In genomic region chr1:37500723-37501122, GRCm38 (mm10) we compare ENCODE assay signal across 18 mouse cellular contexts. TPM values are rescaled to one million over a fixed set of nuclear protein-coding genes. Genes with fewer than 3 reads are reported as not detected.
DNase-seq lines count a peak whose midpoint lies in the region; ATAC-seq and TF ChIP-seq lines count a peak whose summit lies in the region.
"Had no signal": no experiment of that assay in that cellular context is flagged by ENCODE, and none has a peak within 500 bp of the region (broad histone marks: within the 10 kb centered on the region; RNA-seq: fewer than 3 reads in every experiment).

No protein-coding gene starts in this region.

- H3K36me3 ChIP-seq in embryonic facial prominence, embryonic 13.5 days, result no peaks in the 10 kb centered on the region; the same call in 1 of the 2 replicates
- no peaks in the 10 kb centered on the region for H3K36me3 ChIP-seq in embryonic facial prominence, embryonic 10.5 days (replicated peaks)
- no peaks in the 10 kb centered on the region for H3K36me3 ChIP-seq in lung, embryonic 16.5 days (ENCODE audit: control insufficient read depth, insufficient read depth, low read length)
- peaks cover 4% of the 10 kb centered on the region; the same call in 1 of the 2 replicates for H3K36me3 ChIP-seq in intestine, postnatal 0 days (ENCODE audit: control insufficient read depth, insufficient read depth)
- H3K36me3 ChIP-seq: kidney, embryonic 15.5 days; midbrain, embryonic 10.5 days had no signal

- no peak for DNase-seq in embryonic facial prominence, embryonic 10.5 days (ENCODE audit: low spot score)
- DNase-seq in heart, postnatal 4 days, result peak; percentile 26
- DNase-seq in heart, adult 8-10 months (ENCODE audit: low spot score), result no peak
- DNase-seq in lung, adult 18-20 months, result no peak
- no peak for DNase-seq in c-Kit-positive CD71-positive TER-119-positive erythroid progenitor cells, embryonic 14.5 days (ENCODE audit: low spot score)
- DNase-seq: adrenal gland, postnatal 36 days; cerebellum, adult 2 months; gastrocnemius, postnatal 14 days; thymus, postnatal 36 days had no signal

- no peak overlapping the region for H3K4me2 ChIP-seq in embryonic facial prominence, embryonic 13.5 days
- peak overlapping the region; percentile 11; the same call in 1 of the 2 replicates for H3K4me2 ChIP-seq in lung, embryonic 16.5 days (ENCODE audit: low read depth, low read length)
- H3K4me2 ChIP-seq in intestine, postnatal 0 days (replicated peaks; ENCODE audit: low read depth), result no peak overlapping the region
- H3K4me2 ChIP-seq: hindbrain, embryonic 14.5 days; kidney, embryonic 15.5 days had no signal

- no peak overlapping the region for H3K4me3 ChIP-seq in embryonic facial prominence, embryonic 13.5 days
- H3K4me3 ChIP-seq in embryonic facial prominence, embryonic 10.5 days, result no peak overlapping the region
- no peak overlapping the region for H3K4me3 ChIP-seq in lung, embryonic 16.5 days (ENCODE audit: low read length)
- H3K4me3 ChIP-seq in intestine, postnatal 0 days (ENCODE audit: low read depth, low read length), result no peak overlapping the region
- H3K4me3 ChIP-seq: kidney, embryonic 15.5 days; midbrain, embryonic 10.5 days had no signal

- no peak for TF ChIP-seq CTCF in intestine, postnatal 0 days (IDR thresholded peaks at IDR 0.05; ENCODE audit: low read depth)

- no peak overlapping the region for H3K27ac ChIP-seq in embryonic facial prominence, embryonic 13.5 days
- no peak overlapping the region for H3K27ac ChIP-seq in embryonic facial prominence, embryonic 10.5 days (replicated peaks)
- H3K27ac ChIP-seq in lung, embryonic 16.5 days (ENCODE audit: low read length), result no peak overlapping the region
- H3K27ac ChIP-seq in intestine, postnatal 0 days (ENCODE audit: low read depth, low read length), result peak overlapping the region; percentile 69; the same call in 1 of the 2 replicates
- H3K27ac ChIP-seq: hindbrain, embryonic 14.5 days; kidney, embryonic 15.5 days; midbrain, embryonic 10.5 days had no signal

- peak overlapping the region; percentile 44; the same call in 1 of the 2 replicates for H3K9ac ChIP-seq in embryonic facial prominence, embryonic 13.5 days
- no peak overlapping the region for H3K9ac ChIP-seq in lung, embryonic 16.5 days (ENCODE audit: low read length)
- H3K9ac ChIP-seq in intestine, postnatal 0 days (ENCODE audit: low read depth, low read length), result no peak overlapping the region
- H3K9ac ChIP-seq: hindbrain, embryonic 14.5 days; kidney, embryonic 15.5 days had no signal

- ATAC-seq in embryonic facial prominence, embryonic 13.5 days (ENCODE audit: insufficient number of reproducible peaks, insufficient read depth, low FRiP score, low TSS enrichment, low read depth), result no peak
- ATAC-seq in lung, embryonic 16.5 days (ENCODE audit: low read depth), result no peak
- no peak for ATAC-seq in intestine, postnatal 0 days
- ATAC-seq: forebrain, embryonic 14.5 days; inflammation-experienced regulatory T-cells, adult 6 months; midbrain, embryonic 16.5 days had no signal

- no peaks in the 10 kb centered on the region for H3K27me3 ChIP-seq in embryonic facial prominence, embryonic 13.5 days
- 0 out of 2 replicates have a peak, but pooled peaks cover 4% of the 10 kb centered on the region for H3K27me3 ChIP-seq in embryonic facial prominence, embryonic 10.5 days (replicated peaks; ENCODE audit: low read depth, poor library complexity, severe bottlenecking)
- no peaks in the 10 kb centered on the region for H3K27me3 ChIP-seq in lung, embryonic 16.5 days (ENCODE audit: control insufficient read depth, insufficient read depth, low read depth, low read length)
- no peaks in the 10 kb centered on the region for H3K27me3 ChIP-seq in intestine, postnatal 0 days (replicated peaks; ENCODE audit: control insufficient read depth, insufficient read depth, low read length)
- H3K27me3 ChIP-seq: kidney, embryonic 15.5 days had no signal

- 62% methylated on average over 8 of the region's 8 CpGs for WGBS in embryonic facial prominence, embryonic 13.5 days
- 70% methylated on average over 8 of the region's 8 CpGs for WGBS in embryonic facial prominence, embryonic 10.5 days
- 29% methylated on average over 8 of the region's 8 CpGs for WGBS in lung, embryonic 16.5 days
- 21% methylated on average over 8 of the region's 8 CpGs for WGBS in intestine, postnatal 0 days

- no peaks in the 10 kb centered on the region for H3K9me3 ChIP-seq in embryonic facial prominence, embryonic 13.5 days
- H3K9me3 ChIP-seq in embryonic facial prominence, embryonic 10.5 days, result no peaks in the 10 kb centered on the region
- H3K9me3 ChIP-seq in lung, embryonic 16.5 days (ENCODE audit: control insufficient read depth, low read length), result no peaks in the 10 kb centered on the region
- H3K9me3 ChIP-seq in intestine, postnatal 0 days (ENCODE audit: control insufficient read depth), result no peaks in the 10 kb centered on the region
- H3K9me3 ChIP-seq: kidney, embryonic 15.5 days; midbrain, embryonic 10.5 days had no signal

- H3K4me1 ChIP-seq in embryonic facial prominence, embryonic 13.5 days, result peaks cover 7% of the 10 kb centered on the region; the same call in 1 of the 2 replicates
- peaks cover 15% of the 10 kb centered on the region for H3K4me1 ChIP-seq in embryonic facial prominence, embryonic 10.5 days
- H3K4me1 ChIP-seq in lung, embryonic 16.5 days (replicated peaks; ENCODE audit: control insufficient read depth, insufficient read depth, low read length), result peaks cover 14% of the 10 kb centered on the region
- H3K4me1 ChIP-seq in intestine, postnatal 0 days (replicated peaks; ENCODE audit: control insufficient read depth, insufficient read depth, low read length), result peaks cover 10% of the 10 kb centered on the region

RNA-seq across cellular contexts. Expression of gene Mgat4a, which starts 40.1 kb away (rescaled TPM):
- 4.0 and 5.4 TPM in 2 replicates for polyA plus RNA-seq in embryonic facial prominence, embryonic 13.5 days (2015; fragmentation: Nextera tagmentation; extraction: Ambion mirVana)
- polyA plus RNA-seq in embryonic facial prominence, embryonic 10.5 days (2016; fragmentation: Nextera tagmentation; extraction: Ambion mirVana), result 3.8 and 4.1 TPM in 2 replicates
- total RNA-seq in heart, postnatal 4 days (2021), result 10 to 100 TPM; 15.1 to 15.5 TPM
- 10 to 100 TPM in 2 of 4 experiments, 1 to 10 TPM in 2; 7.6 to 10.6 (median 9.4) TPM for total RNA-seq in heart, adult 8-10 months (2022)
- polyA plus RNA-seq in lung, embryonic 16.5 days (2015; fragmentation: Nextera tagmentation; extraction: Ambion mirVana), result 6.5 and 7.1 TPM in 2 replicates
- polyA plus RNA-seq in intestine, postnatal 0 days (2015; fragmentation: Nextera tagmentation; extraction: Ambion mirVana), result 59.1 and 64.0 TPM in 2 replicates
